Mouse (Mus musculus): ENCODE measurements at regions not wholly inside any gene's neighbourhood (a gene's known extent, or its start where the extent isn't known, plus 50 kb on each side); places are given as distances from the start of the nearest gene placed in this dataset. TPM values are rescaled to one million over a fixed set of nuclear protein-coding genes. Genes with fewer than 3 reads are reported as not detected.
A peak's percentile ranks its signal among the peaks of the same experiment; 100 is the strongest.

GRCm38 (mm10) chr2:139422678-139423077 is 71.0 kb upstream of the Sptlc3 start:
- Histone ChIP-seq H3K27me3 (ENCODE audit: control insufficient read depth, insufficient read depth, low read length) (no peaks in the 10 kb centered on the region), H3K4me1 (replicated peaks; ENCODE audit: control insufficient read depth, insufficient read depth) (no peaks in the 10 kb centered on the region), H3K27ac (replicated peaks) (no peak overlapping the region), H3K4me2 (replicated peaks; ENCODE audit: low read depth) (no peak overlapping the region), H3K4me3 (ENCODE audit: low read depth, low read length) (no peak overlapping the region), H3K9ac (ENCODE audit: low read length) (no peak overlapping the region), H3K9me3 (ENCODE audit: control insufficient read depth, low read length) (no peaks in the 10 kb centered on the region), H3K36me3 (ENCODE audit: control insufficient read depth, insufficient read depth, low read length) (no peaks in the 10 kb centered on the region)
- no peak for TF ChIP-seq EP300 (optimal IDR thresholded peaks at IDR 0.05)
- TF ChIP-seq CTCF (IDR thresholded peaks at IDR 0.05; ENCODE audit: low read depth), result peak; percentile 46
- 83% methylated on average over 3 of the region's 3 CpGs for WGBS
- no peak for ATAC-seq (ENCODE audit: low FRiP score, low TSS enrichment)
- DNase-seq (ENCODE audit: low spot score), result no peak

- H3K4me2 ChIP-seq (replicated peaks; ENCODE audit: low read depth), result no peak overlapping the region
- H3K4me3 ChIP-seq (ENCODE audit: low read depth, low read length), result no peak overlapping the region
- no peaks in the 10 kb centered on the region for H3K4me1 ChIP-seq (replicated peaks; ENCODE audit: control insufficient read depth, insufficient read depth)
- ATAC-seq (ENCODE audit: low FRiP score, low TSS enrichment) (no peak), DNase-seq (ENCODE audit: low spot score) (no peak)
- WGBS, result 71% methylated on average over 2 of the region's 2 CpGs
- no peaks in the 10 kb centered on the region for H3K9me3 ChIP-seq (ENCODE audit: control insufficient read depth, low read length)
- TF ChIP-seq CTCF (IDR thresholded peaks at IDR 0.05; ENCODE audit: low read depth), result peak; percentile 63
- TF ChIP-seq EP300 (optimal IDR thresholded peaks at IDR 0.05), result no peak
- no peaks in the 10 kb centered on the region for H3K36me3 ChIP-seq (ENCODE audit: control insufficient read depth, insufficient read depth, low read length)
- H3K27me3 ChIP-seq (ENCODE audit: control insufficient read depth, insufficient read depth, low read length), result no peaks in the 10 kb centered on the region
- no peak overlapping the region for H3K27ac ChIP-seq (replicated peaks)
- H3K9ac ChIP-seq (ENCODE audit: low read length), result no peak overlapping the region
Measured at GRCm38 (mm10) chr2:139423413-139423812, 70.3 kb upstream of the Sptlc3 start.

MicroRNAs in the stretch of these regions (microRNA counts, 519-probe panel; counts per million panel counts)
- not detected for microRNA mmu-miR-1952

Small RNA genes lying in the stretch of these regions (microRNA-seq; reads per million reads assigned to microRNA genes)
- gene Mir1952, result not detected

Measured in stomach, postnatal 0 days (tissue).